Mouse (Mus musculus) embryonic fibroblast, embryonic 13.5 days (primary cell): ENCODE measurements around the gene Rcc1. TPM values are rescaled to one million over a fixed set of nuclear protein-coding genes. Genes with fewer than 3 reads are reported as not detected.
A peak's percentile ranks its signal among the peaks of the same experiment; 100 is the strongest.
"Not testable (repeated sequence)": the region's sequence is repeated elsewhere in the genome, so short reads cannot be mapped to it uniquely, and the experiment has no call there.

Experiments used
- H3K27ac ChIP-seq: 2 replicates; pipeline ENCODE4 v1.5.1; 2012; ENCODE audit warnings: low read length, control low read depth, inconsistent platforms; ENCODE audit not compliant: insufficient read depth
- H3K4me1 ChIP-seq: 2 replicates; pipeline ENCODE4 v1.6.1; 2011; ENCODE audit warnings: low read length; ENCODE audit not compliant: control insufficient read depth, insufficient read depth
- H3K4me3 ChIP-seq: 2 replicates; pipeline ENCODE4 v1.5.1; 2011; ENCODE audit warnings: mild to moderate bottlenecking, control low read depth, low read length; ENCODE audit not compliant: insufficient read depth
- CTCF ChIP-seq: IDR thresholded peaks from 2 replicates; pipeline ENCODE4 v1.5.1; 2011; ENCODE audit warnings: mild to moderate bottlenecking, control low read depth, low read length, moderate library complexity, borderline replicate concordance; ENCODE audit not compliant: insufficient read depth
- POLR2A ChIP-seq: IDR thresholded peaks from 2 replicates; pipeline ENCODE4 v1.6.1; 2011; ENCODE audit warnings: low read depth, mild to moderate bottlenecking, control low read depth, low read length, moderate library complexity
- polyA plus RNA-seq: library from polyadenylated mRNA; stranded (reverse); fragments of >200 nt; gene quantifications from 2 replicates; pipeline ENCODE4 v1.2.4, GENCODE M21; 2011; ENCODE audit warnings: low read depth; ENCODE audit not compliant: missing spikeins, insufficient read length

Rcc1 gene
- polyA plus RNA-seq, 1 experiment: 34.4 TPM

DNA sequence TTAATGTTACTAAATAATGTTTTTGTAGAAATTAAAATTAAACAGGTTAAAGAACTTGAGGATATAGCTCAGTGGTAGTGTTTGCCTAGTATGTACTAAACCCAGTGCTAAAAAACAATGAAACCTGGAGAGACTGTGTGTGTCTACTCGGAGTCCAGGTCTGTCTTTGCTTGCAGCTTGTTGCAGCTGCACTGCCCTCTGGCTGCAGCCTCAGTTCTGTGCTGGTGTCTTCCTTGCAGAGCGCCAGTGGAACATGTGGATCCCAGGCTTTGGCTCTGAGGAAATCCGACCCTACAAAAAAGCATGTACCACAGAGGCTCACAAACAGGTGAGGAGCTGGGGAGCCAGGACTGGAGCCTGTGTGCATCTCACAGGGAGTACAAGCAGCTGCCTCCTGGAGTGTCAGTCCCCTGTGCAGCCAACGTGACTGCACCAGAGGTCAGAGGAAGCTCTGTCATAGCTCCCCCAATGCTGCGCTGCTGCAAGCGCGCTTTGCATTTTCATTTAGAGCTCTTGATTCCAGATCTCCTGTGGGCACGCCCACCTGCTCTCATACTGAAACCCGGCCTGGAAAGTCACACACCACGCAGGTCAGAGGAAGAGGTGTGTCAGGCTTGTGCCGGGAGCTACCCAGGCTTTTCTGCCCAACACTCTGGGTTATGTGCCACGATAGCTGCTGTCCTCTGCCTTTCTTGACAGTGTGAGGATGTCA is 61.6 kb downstream of the Rcc1 start:
- peak; percentile 53; the same call in 1 of the 2 replicates for TF ChIP-seq CTCF
- no peak for TF ChIP-seq POLR2A
- Histone ChIP-seq H3K4me3 (no peak overlapping the region), H3K27ac (no peak overlapping the region), H3K4me1 (no peaks in the 10 kb centered on the region)

DNA sequence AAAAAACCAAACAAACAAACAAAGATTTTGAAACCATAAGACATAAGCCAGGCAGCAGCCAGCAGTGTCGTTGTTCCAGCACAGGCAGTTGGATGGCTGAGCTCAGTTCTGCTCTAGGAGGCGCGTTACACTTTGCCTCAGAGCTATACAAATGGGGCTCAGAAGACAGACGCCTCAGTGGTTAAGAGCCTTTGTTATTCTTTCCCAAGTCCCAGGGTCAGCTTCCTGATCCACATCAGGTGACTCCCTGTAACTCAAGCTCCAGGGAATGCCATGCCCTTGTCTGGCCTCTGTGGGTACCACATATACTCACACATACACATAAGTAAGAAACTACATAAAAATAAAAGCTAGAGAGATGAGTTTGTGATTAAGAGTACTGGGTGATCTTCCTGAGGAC is 62.3 kb downstream of the Rcc1 start:
- Histone ChIP-seq H3K4me1 (no peaks in the 10 kb centered on the region), H3K4me3 (no peak overlapping the region), H3K27ac (no peak overlapping the region)
- no peak for TF ChIP-seq CTCF

DNA sequence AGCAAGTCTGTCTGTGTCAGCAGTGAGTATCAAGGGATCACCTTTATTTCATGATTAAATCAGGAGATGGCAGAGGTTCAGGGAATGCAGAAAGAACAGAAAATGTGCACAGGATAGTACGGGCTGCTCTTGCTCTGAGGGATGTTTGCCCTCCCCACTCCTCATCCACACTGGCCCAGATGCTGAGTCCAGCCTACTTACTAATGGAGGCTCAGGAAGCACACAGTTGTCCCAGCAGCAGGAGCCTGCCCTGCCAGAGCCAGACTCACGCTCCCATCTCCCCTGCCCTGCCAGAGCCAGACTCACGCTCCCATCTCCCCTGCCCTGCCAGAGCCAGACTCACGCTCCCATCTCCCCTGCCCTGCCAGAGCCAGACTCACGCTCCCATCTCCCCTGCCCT is 64.6 kb downstream of the Rcc1 start:
- not testable (repeated sequence) for H3K4me1 ChIP-seq, H3K27ac ChIP-seq, H3K4me3 ChIP-seq

Other genes starting within 250 kb of the Rcc1 start
- not detected in 2 replicates for gene Oprd1, start 209.1 kb downstream of the Rcc1 start, polyA plus RNA-seq
- 63.9 and 76.0 TPM in 2 replicates for gene Ythdf2, start 141.3 kb downstream of the Rcc1 start, polyA plus RNA-seq
- gene Gmeb1, start 92.0 kb downstream of the Rcc1 start, polyA plus RNA-seq: 16.8 and 20.9 TPM in 2 replicates
- 36.5 and 38.3 TPM in 2 replicates for gene Taf12, start 79.2 kb downstream of the Rcc1 start, polyA plus RNA-seq
- 0.67 TPM in 1 of 2 replicates, not detected in the other for gene Rab42, start 50.2 kb downstream of the Rcc1 start, polyA plus RNA-seq
- gene Trnau1ap, start 24.1 kb downstream of the Rcc1 start, polyA plus RNA-seq: 29.6 and 33.5 TPM in 2 replicates
- gene Phactr4, start 68.9 kb upstream of the Rcc1 start, polyA plus RNA-seq: 28.5 and 33.5 TPM in 2 replicates
- 7.1 and 10.4 TPM in 2 replicates for gene Med18, start 110.3 kb upstream of the Rcc1 start, polyA plus RNA-seq
- 55.1 and 58.4 TPM in 2 replicates for gene Sesn2, start 156.9 kb upstream of the Rcc1 start, polyA plus RNA-seq
- gene Atpif1, start 180.1 kb upstream of the Rcc1 start, polyA plus RNA-seq: 352 and 397 TPM in 2 replicates
- gene Dnajc8, start 181.9 kb upstream of the Rcc1 start, polyA plus RNA-seq: 146 and 149 TPM in 2 replicates
- gene Ptafr, start 210.5 kb upstream of the Rcc1 start, polyA plus RNA-seq: not detected in 2 replicates